Mouse (Mus musculus) stomach, embryonic 14.5 days (tissue): ENCODE measurements around the gene Sae1. TPM values are rescaled to one million over a fixed set of nuclear protein-coding genes. Genes with fewer than 3 reads are reported as not detected.
"Not testable (repeated sequence)": the region's sequence is repeated elsewhere in the genome, so short reads cannot be mapped to it uniquely, and the experiment has no call there.

Source experiments
- ATAC-seq: fragments of 200-750 bp; cut with Nextera tagmentation; 2 replicates; pipeline ENCODE4 v1.8.0; 2017; ENCODE audit warnings: low read depth, moderate TSS enrichment; ENCODE audit not compliant: insufficient number of reproducible peaks, insufficient read depth, low FRiP score
- H3K27ac ChIP-seq: fragments of 300-500 bp; sonication (generic); 2 replicates; pipeline ENCODE4 v1.5.1; 2014; ENCODE audit warnings: mild to moderate bottlenecking, low read length, moderate library complexity, mixed read lengths
- H3K27me3 ChIP-seq: fragments of 300-500 bp; sonication (generic); 2 replicates; pipeline ENCODE4 v1.6.1; 2014; ENCODE audit warnings: low read length, control low read depth, mixed read lengths; ENCODE audit not compliant: control insufficient read depth, insufficient read depth
- H3K36me3 ChIP-seq: fragments of 300-500 bp; sonication (generic); 2 replicates; pipeline ENCODE4 v1.6.1; 2014; ENCODE audit warnings: mild to moderate bottlenecking, control low read depth, low read length, moderate library complexity, mixed read lengths; ENCODE audit not compliant: control insufficient read depth, insufficient read depth
- H3K4me1 ChIP-seq: fragments of 300-500 bp; sonication (generic); 2 replicates; pipeline ENCODE4 v1.6.1; 2014; ENCODE audit warnings: low read length, control low read depth, mixed read lengths; ENCODE audit not compliant: control insufficient read depth, insufficient read depth
- H3K4me2 ChIP-seq: fragments of 300-500 bp; sonication (generic); replicated peaks from 2 replicates; pipeline ENCODE4 v1.6.1; 2014; ENCODE audit warnings: low read depth, low read length, control low read depth
- H3K4me3 ChIP-seq: fragments of 300-500 bp; sonication (generic); 2 replicates; pipeline ENCODE4 v1.5.1; 2014; ENCODE audit warnings: low read depth, low read length, control low read depth
- H3K9ac ChIP-seq: fragments of 300-500 bp; sonication (generic); replicated peaks from 2 replicates; pipeline ENCODE4 v1.6.1; 2014; ENCODE audit warnings: low read depth, mild to moderate bottlenecking, control low read depth, low read length, moderate library complexity, mixed read lengths
- H3K9me3 ChIP-seq: fragments of 300-500 bp; sonication (generic); 2 replicates; pipeline ENCODE4 v1.6.1; 2016; ENCODE audit warnings: low read depth, low read length, control low read depth; ENCODE audit not compliant: control insufficient read depth
- WGBS: fragments of 180-500 bp; shearing (Covaris S2); extraction: QIAGEN DNeasy Blood & Tissue Kit; methylation state at CpG from one replicate; pipeline ENCODE4 v1.1.7; 2014; 5-methylcytosine and 5-hydroxymethylcytosine counted together
- polyA plus RNA-seq: library from polyadenylated mRNA; unstranded; fragments of >200 nt; fragmentation: Nextera tagmentation; extraction: Ambion mirVana; gene quantifications from 2 replicates; pipeline ENCODE4 v1.2.1, GENCODE M21; 2014

The Sae1 gene
- polyA plus RNA-seq, 1 experiment from 2014 or later: 266 TPM

DNA sequence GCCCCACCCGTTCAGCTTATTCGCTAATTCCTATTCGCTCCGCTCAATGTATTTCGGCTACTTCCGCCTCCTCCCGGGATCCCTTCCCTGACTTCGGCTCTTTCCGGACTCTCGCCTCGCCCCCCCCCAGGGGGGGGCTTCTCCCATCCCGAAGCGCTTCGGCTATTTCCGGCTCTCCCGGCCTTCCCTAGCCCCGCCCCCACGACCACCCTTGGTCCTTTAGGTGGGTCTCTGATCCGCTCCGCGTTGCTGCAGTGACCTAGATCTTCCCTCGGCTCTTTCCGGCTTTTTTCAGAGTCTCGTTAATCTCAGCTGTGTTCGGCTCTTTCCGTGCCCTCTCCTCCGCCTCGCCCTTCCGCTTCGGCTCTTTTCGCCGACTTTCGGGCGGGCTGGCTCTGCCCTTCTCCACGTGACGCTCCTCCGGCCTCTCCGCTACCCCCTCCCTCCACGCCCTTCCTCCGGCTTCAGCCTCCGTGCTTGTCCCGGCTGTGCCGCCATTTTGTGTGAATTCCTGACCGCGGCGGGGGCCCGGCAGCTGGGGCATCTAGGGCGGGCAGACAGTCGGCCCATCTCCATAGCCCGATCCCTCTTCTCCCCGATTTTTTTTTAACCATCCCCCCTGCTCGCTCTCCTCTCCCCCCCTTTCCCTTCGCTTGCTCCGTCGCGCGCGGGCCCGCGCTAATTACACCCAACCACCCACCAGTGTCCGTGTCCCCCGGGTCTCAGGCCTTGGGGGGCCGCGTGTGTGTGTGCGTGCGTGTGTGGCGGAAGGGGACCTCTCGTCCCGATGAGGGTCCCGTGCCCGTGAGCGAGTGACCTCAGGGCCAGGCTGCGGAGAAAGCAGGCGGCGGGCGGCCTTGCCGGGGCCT lies 12.4 kb upstream of the Sae1 start:
- Histone ChIP-seq H3K9me3 (no peaks in the 10 kb centered on the region), H3K27ac (peak overlapping the region; percentile 100), H3K27me3 (no peaks in the 10 kb centered on the region), H3K4me2 (peak overlapping the region; percentile 98), H3K4me3 (peak overlapping the region; percentile 75), H3K36me3 (no peaks in the 10 kb centered on the region), H3K9ac (peak overlapping the region; percentile 100), H3K4me1 (peaks cover 22% of the 10 kb centered on the region)
- 1% methylated on average over 77 of the region's 77 CpGs for WGBS
- ATAC-seq: peak; percentile 93

DNA sequence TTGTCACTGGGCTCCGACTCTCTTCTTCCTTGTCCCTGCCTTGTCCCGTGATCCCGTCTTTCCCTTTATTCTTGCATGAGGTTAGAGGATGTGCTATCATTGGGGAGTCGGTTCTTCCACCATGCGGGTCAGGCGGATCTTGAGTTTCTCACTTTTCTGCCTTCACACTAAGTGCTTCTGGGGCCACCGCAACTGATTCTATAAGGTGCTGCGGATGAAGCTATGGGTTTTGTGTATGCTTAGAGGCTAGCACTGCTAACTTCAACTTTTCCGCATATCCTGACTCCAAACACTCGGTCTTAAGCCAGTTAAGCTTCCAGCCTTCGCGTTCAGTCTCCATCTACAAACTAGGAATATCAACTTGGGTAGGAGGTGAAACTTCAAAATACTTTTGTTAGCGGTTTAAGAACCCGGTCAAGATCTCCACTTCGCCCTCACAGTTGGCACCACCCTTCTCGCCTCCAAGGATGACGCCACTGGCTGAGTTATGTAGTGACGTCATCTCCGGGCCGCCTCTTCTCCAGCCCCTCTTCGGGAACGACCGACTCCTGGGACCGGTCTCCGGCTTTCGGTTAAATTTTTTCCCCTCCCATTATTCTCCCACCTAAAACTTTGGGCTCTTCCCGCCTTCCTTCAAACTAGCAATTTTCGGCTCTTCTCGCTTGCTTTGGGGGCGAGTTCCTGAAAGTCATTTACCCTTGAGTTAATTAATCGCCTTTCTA lies 11.7 kb upstream of the Sae1 start:
- Histone ChIP-seq H3K9ac (peak overlapping the region; percentile 61), H3K27me3 (no peaks in the 10 kb centered on the region), H3K4me3 (peak overlapping the region; percentile 75), H3K4me1 (peaks cover 14% of the 10 kb centered on the region), H3K27ac (peak overlapping the region; percentile 100), H3K9me3 (no peaks in the 10 kb centered on the region), H3K36me3 (no peaks in the 10 kb centered on the region), H3K4me2 (peak overlapping the region; percentile 83)
- 1% methylated on average over 31 of the region's 31 CpGs for WGBS
- ATAC-seq: peak; percentile 76

DNA sequence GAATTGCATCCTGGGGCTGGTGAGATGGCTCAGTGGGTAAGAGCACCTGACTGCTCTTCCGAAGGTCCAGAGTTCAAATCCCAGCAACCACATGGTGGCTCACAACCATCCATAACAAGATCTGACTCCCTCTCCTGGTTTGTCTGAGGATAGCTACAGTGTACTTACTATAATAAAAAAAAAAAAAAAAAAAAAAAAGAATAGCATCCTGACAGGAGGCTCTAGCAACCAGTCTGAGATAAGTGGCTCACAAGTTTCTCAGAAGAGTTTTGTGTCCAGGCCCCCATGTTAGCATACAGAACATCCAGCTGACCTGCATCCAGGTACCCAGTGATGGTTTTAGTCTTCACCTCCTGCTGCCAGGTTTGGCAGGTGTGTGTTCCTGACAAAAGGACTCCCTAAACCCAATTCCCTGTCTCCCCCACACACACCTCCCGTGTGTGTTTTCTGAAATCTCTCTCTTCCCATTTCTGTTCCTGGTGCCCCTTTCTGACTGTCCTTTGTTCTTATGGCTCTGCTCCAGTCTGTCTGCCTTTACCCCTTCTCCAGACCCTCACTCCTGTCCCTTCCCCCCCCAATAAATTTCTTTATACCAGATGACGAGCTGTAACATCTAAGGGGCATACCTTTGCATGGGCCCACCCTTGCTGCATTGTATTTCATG lies 10.9 kb upstream of the Sae1 start:
- H3K4me1 ChIP-seq: peaks cover 9% of the 10 kb centered on the region
- 39% methylated on average over 3 of the region's 3 CpGs for WGBS
- H3K9me3 ChIP-seq: no peaks in the 10 kb centered on the region
- H3K36me3 ChIP-seq: no peaks in the 10 kb centered on the region
- H3K27me3 ChIP-seq: no peaks in the 10 kb centered on the region
- no peak for ATAC-seq
- peak overlapping the region; percentile 100 for H3K27ac ChIP-seq
- peak overlapping the region; percentile 75; the same call in 1 of the 2 replicates for H3K4me3 ChIP-seq
- peak overlapping the region; percentile 61 for H3K9ac ChIP-seq
- peak overlapping the region; percentile 83 for H3K4me2 ChIP-seq

DNA sequence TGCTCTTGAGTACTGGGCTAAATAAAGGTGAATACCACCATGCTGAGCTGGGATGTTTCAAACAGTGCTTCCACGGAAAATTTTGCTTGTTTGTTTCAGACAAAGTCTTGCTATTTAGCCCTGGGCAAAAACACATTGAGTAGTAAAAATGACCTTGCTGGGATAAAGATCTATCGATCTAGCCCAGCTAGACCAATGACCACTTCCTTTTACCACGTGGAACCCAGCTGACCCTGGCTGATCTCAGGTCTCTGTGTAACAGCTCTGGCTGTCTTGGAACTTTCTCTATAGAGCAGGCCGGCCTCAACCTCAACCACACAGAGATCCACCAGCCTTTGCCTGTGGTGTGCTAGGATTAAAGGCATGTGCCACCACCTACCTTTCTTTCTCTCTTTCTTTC lies 9.9 kb upstream of the Sae1 start:
- Histone ChIP-seq H3K9me3 (no peaks in the 10 kb centered on the region), H3K27ac (no peak overlapping the region), H3K4me2 (no peak overlapping the region), H3K4me1 (peaks cover 5% of the 10 kb centered on the region), H3K27me3 (no peaks in the 10 kb centered on the region), H3K4me3 (no peak overlapping the region), H3K36me3 (no peaks in the 10 kb centered on the region), H3K9ac (no peak overlapping the region)
- no peak for ATAC-seq
- 82% methylated on average over 4 of the region's 4 CpGs for WGBS

DNA sequence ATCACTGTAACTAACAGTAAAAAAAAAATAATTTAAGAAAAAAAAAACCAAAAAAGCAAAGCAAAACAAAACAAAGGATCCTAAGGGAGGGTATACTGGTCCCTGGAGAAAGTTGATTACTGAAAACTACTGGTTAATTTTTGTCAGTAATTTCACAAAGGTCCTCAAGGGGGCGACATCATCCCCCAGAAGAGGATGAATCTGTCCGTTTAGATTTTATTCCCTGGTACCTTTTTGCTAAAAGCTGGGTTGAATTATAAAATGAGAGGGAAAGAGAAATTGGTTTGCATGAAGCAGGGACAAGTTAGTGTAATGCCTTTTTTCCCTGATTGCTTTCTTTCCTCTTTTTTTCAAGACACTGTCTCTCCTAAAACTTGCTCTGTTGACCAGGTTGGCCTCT lies 8.3 kb upstream of the Sae1 start:
- Histone ChIP-seq H3K36me3 (no peaks in the 10 kb centered on the region), H3K4me1 (peaks cover 5% of the 10 kb centered on the region), H3K4me3 (no peak overlapping the region), H3K27ac (no peak overlapping the region), H3K9ac (no peak overlapping the region), H3K4me2 (no peak overlapping the region), H3K27me3 (no peaks in the 10 kb centered on the region), H3K9me3 (no peaks in the 10 kb centered on the region)
- WGBS: 3% methylated on average over 2 of the region's 2 CpGs
- no peak for ATAC-seq

DNA sequence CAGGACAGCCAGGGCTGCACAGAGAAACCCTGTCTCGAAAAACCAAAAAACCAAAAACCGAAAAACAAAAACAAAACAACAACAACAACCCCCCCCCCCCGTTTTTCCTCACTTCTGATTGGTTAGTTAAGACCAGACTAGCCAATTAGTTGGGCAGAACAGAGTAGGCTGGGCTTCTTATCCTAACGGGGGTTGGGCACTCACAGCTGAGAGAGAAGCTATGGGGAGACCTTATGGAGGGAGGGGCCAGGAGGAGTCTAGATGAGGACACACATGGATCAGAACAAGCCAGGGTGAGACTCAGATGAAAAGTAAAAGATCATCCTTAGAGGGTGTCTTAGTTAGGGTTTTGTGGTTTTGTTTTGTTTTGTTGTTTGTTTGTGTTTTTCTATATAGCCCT lies 5.3 kb upstream of the Sae1 start:
- ATAC-seq: no peak
- Histone ChIP-seq H3K4me2 (no peak overlapping the region), H3K27me3 (no peaks in the 10 kb centered on the region), H3K27ac (no peak overlapping the region), H3K4me1 (no peaks in the 10 kb centered on the region), H3K9me3 (no peaks in the 10 kb centered on the region), H3K36me3 (no peaks in the 10 kb centered on the region), H3K9ac (no peak overlapping the region), H3K4me3 (no peak overlapping the region)
- WGBS: 41% methylated on average over 4 of the region's 4 CpGs

DNA sequence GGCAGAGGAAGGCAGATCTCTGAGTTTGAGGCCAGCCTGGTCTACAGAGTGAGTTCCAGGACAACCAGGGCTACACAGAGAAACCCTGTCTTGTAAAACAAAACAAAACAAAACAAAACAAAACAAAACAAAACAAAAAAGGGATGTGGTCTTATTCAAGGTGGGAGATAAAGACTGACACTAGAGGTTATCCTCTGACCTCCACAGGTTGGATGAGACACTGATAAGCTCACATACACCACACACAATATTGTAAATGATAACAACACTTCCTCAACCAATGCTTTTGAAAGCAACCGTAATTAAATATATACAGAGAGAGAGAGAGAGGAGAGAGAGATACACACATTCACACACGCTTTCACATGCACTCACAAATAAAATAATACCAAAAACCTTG lies 2.3 kb upstream of the Sae1 start:
- H3K4me2 ChIP-seq, ATAC-seq, H3K27ac ChIP-seq, H3K4me1 ChIP-seq, H3K9me3 ChIP-seq, H3K36me3 ChIP-seq, H3K27me3 ChIP-seq, H3K9ac ChIP-seq, H3K4me3 ChIP-seq: not testable (repeated sequence)
- WGBS: 81% methylated on average over 2 of the region's 2 CpGs

DNA sequence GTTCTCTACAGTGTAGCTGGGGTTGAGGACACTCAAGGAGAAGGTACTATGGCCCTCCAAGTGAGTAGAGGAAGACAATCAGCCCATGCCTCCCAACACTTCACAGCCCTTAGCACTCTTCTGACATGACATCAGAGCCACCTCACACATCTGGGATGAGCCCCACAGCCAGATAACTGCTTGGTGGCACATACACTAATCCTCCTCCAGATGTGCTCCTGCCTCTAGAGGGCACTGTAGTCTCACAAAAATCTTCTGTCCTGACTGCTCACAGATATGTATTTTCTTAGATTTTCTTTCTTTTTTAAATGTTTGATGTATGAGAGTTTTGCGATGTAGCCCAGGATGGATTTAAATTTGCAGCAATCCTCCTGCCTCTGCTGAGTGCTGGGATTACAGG lies 11.1 kb downstream of the Sae1 start:
- ATAC-seq: no peak
- 91% methylated on average over 1 of the region's 1 CpGs for WGBS

More for the DNA sequence above, 11.1 kb downstream of the Sae1 start:
- Histone ChIP-seq H3K9me3 (no peaks in the 10 kb centered on the region), H3K4me1 (no peaks in the 10 kb centered on the region), H3K9ac (no peak overlapping the region), H3K36me3 (peaks cover 42% of the 10 kb centered on the region), H3K4me3 (no peak overlapping the region), H3K27me3 (no peaks in the 10 kb centered on the region), H3K4me2 (no peak overlapping the region), H3K27ac (no peak overlapping the region)
